Mouse (Mus musculus) heart, adult 18-20 months (tissue): Measurements from ENCODE around the gene Olfr282. TPM values are rescaled to one million over a fixed set of nuclear protein-coding genes. Genes with fewer than 3 reads are reported as not detected.
A peak's percentile ranks its signal among the peaks of the same experiment; 100 is the strongest.

Experiments
- DNase-seq, 2 experiments: peaks; one replicate each; pipeline ENCODE4 v3.0.0; 2021 to 2022; ENCODE audit warnings: mixed read lengths in 1 of 2
- total RNA-seq, 2 experiments: library from RNA; stranded (reverse); gene quantifications; 2 replicates each; pipeline ENCODE4 v1.2.3; 2021

Gene Olfr282
- total RNA-seq, 2 experiments from 2014 or later: not detected

DNA sequence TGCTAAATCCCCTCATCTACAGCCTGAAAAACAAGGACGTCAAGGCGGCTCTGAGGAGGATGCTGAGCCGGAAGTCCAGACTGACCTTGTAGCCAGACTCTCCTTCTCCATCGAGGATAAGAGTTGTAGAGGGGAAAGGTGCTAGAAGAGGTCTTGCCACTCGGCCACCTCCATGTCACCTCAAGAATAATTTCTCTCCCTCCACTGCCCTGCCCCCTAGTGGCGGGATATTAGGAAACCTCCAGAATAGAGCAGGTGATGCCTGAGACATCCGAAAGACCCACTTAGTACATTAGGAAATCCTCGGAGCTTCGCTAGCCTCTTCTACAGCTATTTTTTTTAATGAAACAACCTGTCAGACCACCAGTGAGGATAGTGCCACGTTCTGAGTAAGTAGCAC is 44.4 kb downstream of the Olfr282 start:
- peak; percentile 38 to 78 for DNase-seq

GRCm38 (mm10) chr15:98476281-98476680 is 45.3 kb downstream of the Olfr282 start:
- DNase-seq: peak in 1 of 2 experiments; percentile 16

DNA sequence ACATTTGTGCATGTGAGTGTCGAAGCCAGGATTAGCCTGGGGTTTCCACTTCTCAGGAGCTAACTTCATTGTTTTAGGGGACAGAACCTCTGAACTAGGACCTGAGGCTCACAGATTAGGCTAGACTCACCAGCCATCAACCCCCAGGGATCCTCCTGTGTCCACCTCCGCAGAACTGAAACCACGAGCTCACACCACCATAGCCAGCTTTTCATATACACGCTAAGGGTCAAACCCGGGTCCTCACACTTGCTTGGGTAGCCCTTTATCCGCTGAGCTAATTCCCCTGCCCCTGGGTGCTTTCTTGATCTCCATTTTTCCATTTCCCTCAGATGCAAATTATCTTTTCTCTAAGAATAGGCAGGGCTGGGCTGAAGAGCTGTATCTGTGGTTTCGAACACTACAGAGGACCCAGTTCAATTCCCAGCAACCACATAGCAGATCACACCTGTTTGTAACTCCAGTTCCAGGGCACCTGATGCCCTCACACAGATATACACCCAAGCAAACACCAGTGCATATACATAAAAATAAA is 48.6 kb downstream of the Olfr282 start:
- no peak for DNase-seq

GRCm38 (mm10) chr15:98482701-98483100 is 51.7 kb downstream of the Olfr282 start, which contains the start of gene Lalba:
Gene Lalba (minus strand): TSS chr15:98482721.
- peak; percentile 24 to 45 for DNase-seq

- DNase-seq: peak; percentile 58 to 84
Observed at GRCm38 (mm10) chr15:98483907-98484886, 53.2 kb downstream of the Olfr282 start.

DNA sequence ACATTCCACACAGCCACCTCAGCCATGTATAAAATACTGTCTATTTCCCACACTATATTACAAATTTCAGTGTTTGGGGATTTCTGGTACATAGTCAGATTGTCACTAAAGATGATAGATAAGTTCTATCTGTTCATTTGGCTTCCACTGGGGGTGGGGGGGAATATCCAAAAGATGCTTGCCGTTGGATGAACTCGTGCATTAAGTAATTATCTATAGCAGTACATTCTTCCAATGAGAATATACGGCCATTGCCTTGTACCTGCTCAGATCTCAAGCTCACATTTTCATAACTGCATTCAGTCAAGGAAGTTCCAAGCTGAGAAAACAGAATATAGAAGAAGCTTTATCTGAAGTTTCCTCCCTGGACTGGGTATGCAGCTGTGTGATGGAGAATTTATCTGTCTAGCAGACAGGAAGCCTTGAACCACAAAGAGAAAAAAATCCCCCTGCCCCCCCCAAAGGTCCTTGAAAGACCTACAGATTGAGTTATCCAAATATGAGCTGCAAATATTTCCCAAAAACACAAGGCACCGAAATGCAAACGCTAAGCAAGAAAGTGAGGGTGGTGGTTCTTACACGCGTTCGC is 55.5 kb downstream of the Olfr282 start:
- DNase-seq: no peak

Other genes with a start within 250 kb of the Olfr282 start
- gene Olfr288, start 235.7 kb upstream of the Olfr282 start, total RNA-seq: not detected
- gene Gm44579, start 210.2 kb upstream of the Olfr282 start, total RNA-seq: not detected
- not detected for gene Olfr287, start 210.2 kb upstream of the Olfr282 start, total RNA-seq
- not detected for gene Olfr286, start 196.8 kb upstream of the Olfr282 start, total RNA-seq
- gene H1fnt, start 173.9 kb upstream of the Olfr282 start, total RNA-seq: not detected
- gene Zfp641, start 135.1 kb upstream of the Olfr282 start, total RNA-seq: 1 to 10 TPM; 5.7 to 5.8 TPM
- not detected for gene Olfr285, start 113.9 kb upstream of the Olfr282 start, total RNA-seq
- not detected for gene Olfr284, start 90.2 kb upstream of the Olfr282 start, total RNA-seq
- gene Olfr283, start 50.3 kb upstream of the Olfr282 start, total RNA-seq: not detected
- gene Olfr281, start 21.4 kb downstream of the Olfr282 start, total RNA-seq: not detected
- gene OR5BS1P, start 38.7 kb downstream of the Olfr282 start, total RNA-seq: not detected
- gene Lalba, start 51.5 kb downstream of the Olfr282 start, total RNA-seq: under 1 TPM in 1 of 2 experiments, not detected in 1; 0.39 TPM
- not detected for gene Olfr279, start 61.2 kb downstream of the Olfr282 start, total RNA-seq
- gene Kansl2, start 103.0 kb downstream of the Olfr282 start, total RNA-seq: 10 to 100 TPM; 73.5 to 85.8 TPM
- gene Ccnt1, start 139.7 kb downstream of the Olfr282 start, total RNA-seq: 10 to 100 TPM; 26.3 to 31.2 TPM
- 1 to 10 TPM; 2.5 to 2.8 TPM for gene 4930415O20Rik, start 139.8 kb downstream of the Olfr282 start, total RNA-seq
- 100 to 1,000 TPM; 141 to 148 TPM for gene Adcy6, start 178.9 kb downstream of the Olfr282 start, total RNA-seq
- gene Cacnb3, start 199.6 kb downstream of the Olfr282 start, total RNA-seq: 1 to 10 TPM; 2.7 to 3.3 TPM
- gene Ddx23, start 231.7 kb downstream of the Olfr282 start, total RNA-seq: 10 to 100 TPM; 60.7 to 63.2 TPM
- gene Rnd1, start 246.2 kb downstream of the Olfr282 start, total RNA-seq: 1 to 10 TPM in 1 of 2 experiments, under 1 TPM in 1; 0.77 to 1.3 TPM